Mouse (Mus musculus) C2C12 (cell line): ENCODE results near the gene Olah. TPM values are rescaled to one million over a fixed set of nuclear protein-coding genes. Genes with fewer than 3 reads are reported as not detected.

ENCODE experiments used
- H3K27me3 ChIP-seq: one replicate; pipeline ENCODE4 v1.6.1; 2011; ENCODE audit not compliant: control insufficient read depth, insufficient read depth, insufficient read length
- H3K36me3 ChIP-seq: one replicate; pipeline ENCODE4 v1.6.1; 2011; ENCODE audit not compliant: control insufficient read depth, insufficient read depth
- H3K4me3 ChIP-seq: one replicate; pipeline ENCODE4 v1.5.1; 2011; ENCODE audit warnings: mild to moderate bottlenecking, control low read depth; ENCODE audit not compliant: poor library complexity, insufficient read depth, severe bottlenecking
- H3K79me2 ChIP-seq: one replicate; pipeline ENCODE4 v1.6.1; 2011; ENCODE audit not compliant: control insufficient read depth, insufficient read depth
- H3K79me3 ChIP-seq: one replicate; pipeline ENCODE4 v1.6.1; 2011; ENCODE audit warnings: low read depth, control low read depth
- H3ac ChIP-seq: one replicate; pipeline ENCODE3; 2011; ENCODE audit warnings: low read depth; ENCODE audit not compliant: control insufficient read depth, insufficient read length
- CEBPB ChIP-seq: IDR thresholded peaks from one replicate; pipeline ENCODE4 v1.6.1; 2011; ENCODE audit warnings: low read depth, mild to moderate bottlenecking, control low read depth, moderate library complexity
- CTCF ChIP-seq: IDR thresholded peaks from one replicate; pipeline ENCODE4 v1.5.1; 2011; ENCODE audit not compliant: control insufficient read depth, insufficient read depth, insufficient read length
- FOSL1 ChIP-seq: IDR thresholded peaks from one replicate; pipeline ENCODE4 v1.8.0; 2011; ENCODE audit warnings: mild to moderate bottlenecking, low read length; ENCODE audit not compliant: poor library complexity, insufficient read depth, severe bottlenecking
- MAX ChIP-seq: IDR thresholded peaks from one replicate; pipeline ENCODE4 v1.6.1; 2011; ENCODE audit warnings: mild to moderate bottlenecking, control low read depth
- MYOD1 ChIP-seq: IDR thresholded peaks from one replicate; pipeline ENCODE4 v1.6.1; 2011; ENCODE audit warnings: low read depth; ENCODE audit not compliant: control insufficient read depth, insufficient read length
- MYOG ChIP-seq: IDR thresholded peaks from one replicate; pipeline ENCODE4 v1.6.1; 2011; ENCODE audit not compliant: control insufficient read depth, insufficient read length; ENCODE audit errors: extremely low read depth
- USF1 ChIP-seq: IDR thresholded peaks from one replicate; pipeline ENCODE4 v1.6.1; 2011; ENCODE audit warnings: low read depth, mild to moderate bottlenecking, control low read depth, moderate library complexity
- polyA plus RNA-seq: library from polyadenylated mRNA; unstranded; fragments of >200 nt; fragmentation: generic; extraction: Trizol; gene quantifications from one replicate; pipeline ENCODE4 v1.2.1, GENCODE M21; 2012; ENCODE audit warnings: missing spikeins

Gene Olah
- polyA plus RNA-seq, 1 experiment, result not detected

GRCm38 (mm10) chr2:3414241-3414640, 17.2 kb upstream of the Olah start:
- Histone ChIP-seq H3K79me2 (no peaks in the 10 kb centered on the region), H3ac (no peak overlapping the region), H3K36me3 (no peaks in the 10 kb centered on the region), H3K27me3 (peaks cover 17% of the 10 kb centered on the region), H3K79me3 (no peaks in the 10 kb centered on the region), H3K4me3 (no peak overlapping the region)
- TF ChIP-seq CTCF (peak; percentile 41), FOSL1 (no peak), MAX (no peak)

GRCm38 (mm10) chr2:3407756-3408155, 10.7 kb upstream of the Olah start:
- Histone ChIP-seq H3K27me3 (peaks cover 27% of the 10 kb centered on the region), H3ac (no peak overlapping the region), H3K79me3 (no peaks in the 10 kb centered on the region), H3K36me3 (no peaks in the 10 kb centered on the region), H3K79me2 (no peaks in the 10 kb centered on the region), H3K4me3 (no peak overlapping the region)
- TF ChIP-seq MAX, result no peak
- TF ChIP-seq CEBPB, result no peak
- no peak for TF ChIP-seq MYOD1
- no peak for TF ChIP-seq CTCF
- TF ChIP-seq USF1, result no peak
- TF ChIP-seq FOSL1, result no peak
- no peak for TF ChIP-seq MYOG

- TF ChIP-seq USF1 (no peak), MYOD1 (no peak), MAX (no peak), CTCF (no peak), CEBPB (no peak), MYOG (no peak), FOSL1 (no peak)
Observed at GRCm38 (mm10) chr2:3405981-3406380, 9.0 kb upstream of the Olah start.

GRCm38 (mm10) chr2:3391945-3392344, 5.1 kb downstream of the Olah start:
- no peaks in the 10 kb centered on the region for H3K36me3 ChIP-seq
- no peak overlapping the region for H3ac ChIP-seq
- peaks cover 17% of the 10 kb centered on the region for H3K27me3 ChIP-seq
- H3K4me3 ChIP-seq, result no peak overlapping the region
- no peak for TF ChIP-seq MAX
- no peak for TF ChIP-seq CEBPB
- no peak for TF ChIP-seq FOSL1
- no peak for TF ChIP-seq CTCF
- TF ChIP-seq MYOD1, result no peak
- no peak for TF ChIP-seq USF1
- no peak for TF ChIP-seq MYOG
- no peaks in the 10 kb centered on the region for H3K79me3 ChIP-seq
- no peaks in the 10 kb centered on the region for H3K79me2 ChIP-seq

More at GRCm38 (mm10) chr2:3405981-3406380, 9.0 kb upstream of the Olah start:
- Histone ChIP-seq H3K4me3 (no peak overlapping the region), H3K79me3 (no peaks in the 10 kb centered on the region), H3ac (no peak overlapping the region), H3K36me3 (no peaks in the 10 kb centered on the region), H3K79me2 (no peaks in the 10 kb centered on the region), H3K27me3 (peaks cover 30% of the 10 kb centered on the region)

GRCm38 (mm10) chr2:3387105-3387860, 9.7 kb downstream of the Olah start:
- Histone ChIP-seq H3K27me3 (peaks cover 21% of the 10 kb centered on the region), H3ac (no peak overlapping the region), H3K4me3 (no peak overlapping the region), H3K79me3 (no peaks in the 10 kb centered on the region), H3K79me2 (no peaks in the 10 kb centered on the region), H3K36me3 (no peaks in the 10 kb centered on the region)
- TF ChIP-seq CEBPB, result no peak
- no peak for TF ChIP-seq MYOG
- no peak for TF ChIP-seq USF1
- TF ChIP-seq CTCF, result no peak

GRCm38 (mm10) chr2:3365127-3365526, 31.9 kb downstream of the Olah start:
- peaks cover 48% of the 10 kb centered on the region for H3K27me3 ChIP-seq
- H3K79me3 ChIP-seq, result no peaks in the 10 kb centered on the region
- no peak overlapping the region for H3K4me3 ChIP-seq
- no peak for TF ChIP-seq USF1
- H3K36me3 ChIP-seq, result no peaks in the 10 kb centered on the region
- H3K79me2 ChIP-seq, result no peaks in the 10 kb centered on the region
- no peak overlapping the region for H3ac ChIP-seq

- TF ChIP-seq USF1 (no peak), MYOD1 (no peak), MAX (no peak), CTCF (no peak), FOSL1 (no peak), MYOG (no peak), CEBPB (no peak)
- Histone ChIP-seq H3K79me3 (no peaks in the 10 kb centered on the region), H3K79me2 (no peaks in the 10 kb centered on the region), H3K36me3 (no peaks in the 10 kb centered on the region), H3K27me3 (peaks cover 46% of the 10 kb centered on the region), H3ac (no peak overlapping the region), H3K4me3 (no peak overlapping the region)
Observed at GRCm38 (mm10) chr2:3361067-3361466, 35.9 kb downstream of the Olah start.
